ENCODE assay signal across 22 mouse cellular contexts in genomic region chr17:44158186-44158585, GRCm38 (mm10). TPM values are rescaled to one million over a fixed set of nuclear protein-coding genes. Genes with fewer than 3 reads are reported as not detected.
DNase-seq lines count a peak whose midpoint lies in the region; ATAC-seq and TF ChIP-seq lines count a peak whose summit lies in the region.
"Had no signal": no experiment of that assay in that cellular context is flagged by ENCODE, and none has a peak within 500 bp of the region (broad histone marks: within the 10 kb centered on the region; RNA-seq: fewer than 3 reads in every experiment).

No protein-coding gene starts in this region.

- H3K9ac ChIP-seq in kidney, embryonic 16.5 days (replicated peaks; ENCODE audit: low read length): no peak overlapping the region
- H3K9ac ChIP-seq: embryonic facial prominence, embryonic 15.5 days; hindbrain, embryonic 12.5 days had no signal

- H3K4me1 ChIP-seq in cerebellum, adult 2 months (ENCODE audit: control insufficient read depth, insufficient read depth, low read length): no peaks in the 10 kb centered on the region
- H3K4me1 ChIP-seq in kidney, embryonic 16.5 days (ENCODE audit: insufficient read depth, low read length): peaks cover 5% of the 10 kb centered on the region; the same call in 1 of the 2 replicates

- peak; percentile 56 to 60 for DNase-seq in cerebellum, postnatal 10 days
- DNase-seq in cerebellum, adult 2 months: no peak
- DNase-seq in kidney, postnatal 10 days: peak; percentile 26
- peak; percentile 42 for DNase-seq in adipocyte (ENCODE audit: low spot score)
- DNase-seq in adrenal gland, postnatal 25 days: peak; percentile 42
- DNase-seq in ovary, adult 18-20 months (ENCODE audit: low spot score): no peak
- no peak for DNase-seq in embryo, embryonic 10 days (ENCODE audit: low spot score)
- DNase-seq: cerebellum, adult 8-10 months; cerebellum, postnatal 36 days; embryo, embryonic 11 days; gastrocnemius, adult 2 months; gastrocnemius, postnatal 25 days; heart, postnatal 10 days; heart, postnatal 4 days had no signal

- no peak overlapping the region for H3K27ac ChIP-seq in cerebellum, adult 2 months (ENCODE audit: insufficient read depth, low read length)
- no peak overlapping the region for H3K27ac ChIP-seq in kidney, embryonic 16.5 days (ENCODE audit: low read length)
- H3K27ac ChIP-seq: embryonic facial prominence, embryonic 15.5 days; forebrain, embryonic 10.5 days; gastrocnemius, adult 2 months; hindbrain, embryonic 12.5 days had no signal

- peaks cover 3% of the 10 kb centered on the region; the same call in 1 of the 2 replicates for H3K9me3 ChIP-seq in kidney, embryonic 16.5 days (ENCODE audit: low read length)
- H3K9me3 ChIP-seq: embryonic facial prominence, embryonic 15.5 days; forebrain, embryonic 10.5 days; hindbrain, embryonic 12.5 days had no signal

- H3K36me3 ChIP-seq in kidney, embryonic 16.5 days (ENCODE audit: insufficient read depth, low read length): no peaks in the 10 kb centered on the region
- H3K36me3 ChIP-seq: embryonic facial prominence, embryonic 15.5 days; forebrain, embryonic 10.5 days; hindbrain, embryonic 12.5 days had no signal

- H3K4me3 ChIP-seq in cerebellum, adult 2 months (replicated peaks; ENCODE audit: insufficient read depth, low read depth, low read length): no peak overlapping the region
- no peak overlapping the region for H3K4me3 ChIP-seq in kidney, embryonic 16.5 days (ENCODE audit: low read length)
- H3K4me3 ChIP-seq: embryonic facial prominence, embryonic 15.5 days; erythroblast, embryonic 14.5 days; forebrain, embryonic 10.5 days; gastrocnemius, adult 2 months; hindbrain, embryonic 12.5 days had no signal

- no peak for TF ChIP-seq POLR2A in cerebellum, adult 2 months (IDR thresholded peaks at IDR 0.05; ENCODE audit: borderline replicate concordance, insufficient read depth, low read length)

- H3K27me3 ChIP-seq in cerebellum, adult 2 months (ENCODE audit: control insufficient read depth, insufficient read depth, low read length): no peaks in the 10 kb centered on the region
- H3K27me3 ChIP-seq in kidney, embryonic 16.5 days (ENCODE audit: insufficient read depth, low read length): no peaks in the 10 kb centered on the region
- H3K27me3 ChIP-seq: embryonic facial prominence, embryonic 15.5 days; hindbrain, embryonic 12.5 days had no signal

- H3K4me2 ChIP-seq in kidney, embryonic 16.5 days (replicated peaks; ENCODE audit: low read depth, low read length): no peak overlapping the region
- H3K4me2 ChIP-seq: embryonic facial prominence, embryonic 15.5 days; hindbrain, embryonic 12.5 days had no signal

- WGBS in cerebellum, adult 2 months: 52% methylated on average over 1 of the region's 1 CpGs
- 71% methylated on average over 1 of the region's 1 CpGs for WGBS in kidney, embryonic 16.5 days

- TF ChIP-seq CTCF in cerebellum, adult 2 months (IDR thresholded peaks at IDR 0.05; ENCODE audit: borderline replicate concordance, insufficient read depth, low read depth, low read length): no peak

- no peak for ATAC-seq in kidney, embryonic 16.5 days (ENCODE audit: low FRiP score, low TSS enrichment)
- ATAC-seq: forebrain, embryonic 14.5 days; hindbrain, embryonic 16.5 days; inflammation-experienced regulatory T-cells, adult 6 months had no signal

RNA-seq across cellular contexts. Expression of gene Clic5, which starts 30.2 kb away (rescaled TPM):
- polyA plus RNA-seq in cerebellum, adult 2 months (2012; rRNA removed): 2.3 and 2.7 TPM in 2 replicates
- polyA plus RNA-seq in kidney, embryonic 16.5 days (2015; fragmentation: Nextera tagmentation; extraction: Ambion mirVana): 11.1 and 12.4 TPM in 2 replicates
- total RNA-seq in adrenal gland, postnatal 25 days (2021): 13.4 and 14.4 TPM in 2 replicates
- polyA plus RNA-seq: erythroblast, embryonic 14.5 days had no signal

RNA-seq across cellular contexts. Expression of gene Enpp4, which starts 52.6 kb away (rescaled TPM):
- 14.4 and 18.2 TPM in 2 replicates for polyA plus RNA-seq in cerebellum, adult 2 months (2012; rRNA removed)
- 5.6 and 5.7 TPM in 2 replicates for polyA plus RNA-seq in kidney, embryonic 16.5 days (2015; fragmentation: Nextera tagmentation; extraction: Ambion mirVana)
- total RNA-seq in adrenal gland, postnatal 25 days (2021): 8.3 and 10.9 TPM in 2 replicates

Comparison
In these comparisons a context has a peak if more than half of its experiments do, and no peak if none do; other contexts are left out.
1. DNase-seq: peak in cerebellum, postnatal 10 days (2 of 2), kidney, postnatal 10 days (single experiment), adipocyte (single experiment) and adrenal gland, postnatal 25 days (single experiment); none in cerebellum, adult 2 months (0 of 2), ovary, adult 18-20 months (single experiment) and embryo, embryonic 10 days (single experiment).